In genomic region chr1:135770896-135771572, GRCm38 (mm10) we compare ENCODE assay signal across 10 mouse cellular contexts. TPM values are rescaled to one million over a fixed set of nuclear protein-coding genes. Genes with fewer than 3 reads are reported as not detected.
A peak's percentile ranks its signal among the peaks of the same experiment; 100 is the strongest.
DNase-seq lines count a peak whose midpoint lies in the region; ATAC-seq lines count a peak whose summit lies in the region.
"Had no signal": no experiment of that assay in that cellular context is flagged by ENCODE, and none has a peak within 500 bp of the region (broad histone marks: within the 10 kb centered on the region; RNA-seq: fewer than 3 reads in every experiment).

No protein-coding gene starts in this region.

- peaks cover 17% of the 10 kb centered on the region for H3K4me1 ChIP-seq in midbrain, embryonic 14.5 days (ENCODE audit: control insufficient read depth, insufficient read depth, low read length)
- peaks cover 27% of the 10 kb centered on the region for H3K4me1 ChIP-seq in midbrain, embryonic 15.5 days
- peaks cover 56% of the 10 kb centered on the region for H3K4me1 ChIP-seq in embryonic facial prominence, embryonic 15.5 days
- peaks cover 31% of the 10 kb centered on the region; the same call in 1 of the 2 replicates for H3K4me1 ChIP-seq in stomach, embryonic 15.5 days

- no peaks in the 10 kb centered on the region for H3K27me3 ChIP-seq in midbrain, embryonic 14.5 days (ENCODE audit: control insufficient read depth, insufficient read depth, low read length)
- H3K27me3 ChIP-seq in midbrain, embryonic 15.5 days (replicated peaks) = no peaks in the 10 kb centered on the region
- no peaks in the 10 kb centered on the region for H3K27me3 ChIP-seq in embryonic facial prominence, embryonic 15.5 days
- no peaks in the 10 kb centered on the region for H3K27me3 ChIP-seq in stomach, embryonic 15.5 days (replicated peaks)
- H3K27me3 ChIP-seq: neural tube, embryonic 12.5 days had no signal

- DNase-seq in midbrain, embryonic 14.5 days = peak; percentile 36
- peak; percentile 67 for DNase-seq in heart, postnatal 4 days
- no peak for DNase-seq in layer of hippocampus, adult 8-10 months (ENCODE audit: low spot score in 2 of 2)
- DNase-seq in spleen, postnatal 36 days (ENCODE audit: low spot score in 2 of 2) = no peak
- no peak for DNase-seq in layer of hippocampus, postnatal 14 days (ENCODE audit: low spot score in 2 of 2)

- no peak overlapping the region for H3K27ac ChIP-seq in midbrain, embryonic 14.5 days (replicated peaks; ENCODE audit: low read depth, low read length)
- H3K27ac ChIP-seq in midbrain, embryonic 15.5 days = no peak overlapping the region
- peak overlapping the region; percentile 81 for H3K27ac ChIP-seq in embryonic facial prominence, embryonic 15.5 days (replicated peaks)
- H3K27ac ChIP-seq in stomach, embryonic 15.5 days = peak overlapping the region; percentile 59
- H3K27ac ChIP-seq: neural tube, embryonic 12.5 days had no signal

- WGBS in midbrain, embryonic 14.5 days = 58% methylated on average over 12 of the region's 12 CpGs
- 60% methylated on average over 12 of the region's 12 CpGs for WGBS in midbrain, embryonic 15.5 days
- 28% methylated on average over 12 of the region's 12 CpGs for WGBS in embryonic facial prominence, embryonic 15.5 days
- WGBS in stomach, embryonic 15.5 days = 38% methylated on average over 12 of the region's 12 CpGs

- H3K4me3 ChIP-seq in midbrain, embryonic 14.5 days (replicated peaks; ENCODE audit: low read depth, low read length) = no peak overlapping the region
- no peak overlapping the region for H3K4me3 ChIP-seq in midbrain, embryonic 15.5 days
- H3K4me3 ChIP-seq in embryonic facial prominence, embryonic 15.5 days (replicated peaks) = no peak overlapping the region
- H3K4me3 ChIP-seq in stomach, embryonic 15.5 days (replicated peaks) = no peak overlapping the region
- H3K4me3 ChIP-seq: neural tube, embryonic 12.5 days had no signal

- no peak for ATAC-seq in midbrain, embryonic 14.5 days (ENCODE audit: low FRiP score, low TSS enrichment)
- ATAC-seq in midbrain, embryonic 15.5 days (replicated peaks) = no peak
- peak; percentile 84 for ATAC-seq in embryonic facial prominence, embryonic 15.5 days (ENCODE audit: insufficient number of reproducible peaks, low FRiP score, low TSS enrichment, low read depth)
- 0 out of 2 replicates have a peak, but pooled peaks have one; percentile 48 for ATAC-seq in stomach, embryonic 15.5 days (ENCODE audit: insufficient read depth, low FRiP score, low read depth)

- no peak overlapping the region for H3K9ac ChIP-seq in midbrain, embryonic 14.5 days (replicated peaks; ENCODE audit: low read length)
- no peak overlapping the region for H3K9ac ChIP-seq in midbrain, embryonic 15.5 days
- H3K9ac ChIP-seq in embryonic facial prominence, embryonic 15.5 days = no peak overlapping the region
- no peak overlapping the region for H3K9ac ChIP-seq in stomach, embryonic 15.5 days
- H3K9ac ChIP-seq: neural tube, embryonic 12.5 days had no signal

- H3K9me3 ChIP-seq in midbrain, embryonic 14.5 days (ENCODE audit: control insufficient read depth, low read length) = no peaks in the 10 kb centered on the region
- no peaks in the 10 kb centered on the region for H3K9me3 ChIP-seq in midbrain, embryonic 15.5 days
- no peaks in the 10 kb centered on the region for H3K9me3 ChIP-seq in embryonic facial prominence, embryonic 15.5 days (replicated peaks)
- no peaks in the 10 kb centered on the region for H3K9me3 ChIP-seq in stomach, embryonic 15.5 days
- H3K9me3 ChIP-seq: neural tube, embryonic 12.5 days had no signal

- H3K4me2 ChIP-seq in midbrain, embryonic 14.5 days (ENCODE audit: low read length) = no peak overlapping the region
- H3K4me2 ChIP-seq in midbrain, embryonic 15.5 days = no peak overlapping the region
- peak overlapping the region; percentile 87; the same call in 1 of the 2 replicates for H3K4me2 ChIP-seq in embryonic facial prominence, embryonic 15.5 days (replicated peaks)
- H3K4me2 ChIP-seq in stomach, embryonic 15.5 days = peak overlapping the region; percentile 8; the same call in 1 of the 2 replicates
- H3K4me2 ChIP-seq: neural tube, embryonic 12.5 days had no signal

- no peaks in the 10 kb centered on the region for H3K36me3 ChIP-seq in midbrain, embryonic 14.5 days (ENCODE audit: control insufficient read depth, insufficient read depth, low read length)
- no peaks in the 10 kb centered on the region for H3K36me3 ChIP-seq in midbrain, embryonic 15.5 days (replicated peaks)
- peaks cover 16% of the 10 kb centered on the region for H3K36me3 ChIP-seq in embryonic facial prominence, embryonic 15.5 days
- H3K36me3 ChIP-seq in stomach, embryonic 15.5 days = peaks cover 3% of the 10 kb centered on the region; the same call in 1 of the 2 replicates

RNA-seq across cellular contexts. Expression of gene Phlda3, which starts 5.1 kb away (rescaled TPM):
- 20.7 and 25.1 TPM in 2 replicates for polyA plus RNA-seq in midbrain, embryonic 14.5 days (2014; fragmentation: Nextera tagmentation; extraction: Ambion mirVana)
- 27.6 and 31.4 TPM in 2 replicates for polyA plus RNA-seq in midbrain, embryonic 15.5 days (2015; fragmentation: Nextera tagmentation; extraction: Ambion mirVana)
- 113 and 119 TPM in 2 replicates for polyA plus RNA-seq in embryonic facial prominence, embryonic 15.5 days (2015; fragmentation: Nextera tagmentation; extraction: Ambion mirVana)
- total RNA-seq in heart, postnatal 4 days (2021) = 10 to 100 TPM; 40.7 to 43.8 TPM
- polyA plus RNA-seq in stomach, embryonic 15.5 days (2015; fragmentation: Nextera tagmentation; extraction: Ambion mirVana) = 79.8 and 95.3 TPM in 2 replicates
- 10 to 100 TPM; 12.4 to 15.9 (median 15.0) TPM for total RNA-seq in layer of hippocampus, adult 8-10 months (2022)
- 10 to 100 TPM; 16.6 to 18.2 TPM for total RNA-seq in layer of hippocampus, postnatal 14 days (2021)

RNA-seq across cellular contexts. Expression of gene Tnni1, which starts 8.2 kb away (rescaled TPM):
- polyA plus RNA-seq in midbrain, embryonic 14.5 days (2014; fragmentation: Nextera tagmentation; extraction: Ambion mirVana) = 0.43 TPM in 1 of 2 replicates, not detected in the other
- 0.56 and 1.9 TPM in 2 replicates for polyA plus RNA-seq in midbrain, embryonic 15.5 days (2015; fragmentation: Nextera tagmentation; extraction: Ambion mirVana)
- polyA plus RNA-seq in embryonic facial prominence, embryonic 15.5 days (2015; fragmentation: Nextera tagmentation; extraction: Ambion mirVana) = 297 and 410 TPM in 2 replicates
- total RNA-seq in heart, postnatal 4 days (2021) = 1,000 to 10,000 TPM; 2,021 to 2,289 TPM
- polyA plus RNA-seq in stomach, embryonic 15.5 days (2015; fragmentation: Nextera tagmentation; extraction: Ambion mirVana) = 8.8 and 15.3 TPM in 2 replicates
- total RNA-seq in layer of hippocampus, adult 8-10 months (2022) = 1 to 10 TPM; 1.5 to 4.1 (median 2.9) TPM
- 1 to 10 TPM; 3.6 to 4.9 TPM for total RNA-seq in layer of hippocampus, postnatal 14 days (2021)

RNA-seq across cellular contexts. Expression of gene Lad1, which starts 47.4 kb away (rescaled TPM):
- 0.58 and 1.0 TPM in 2 replicates for polyA plus RNA-seq in midbrain, embryonic 14.5 days (2014; fragmentation: Nextera tagmentation; extraction: Ambion mirVana)
- polyA plus RNA-seq in midbrain, embryonic 15.5 days (2015; fragmentation: Nextera tagmentation; extraction: Ambion mirVana) = 0.69 and 1.4 TPM in 2 replicates
- polyA plus RNA-seq in embryonic facial prominence, embryonic 15.5 days (2015; fragmentation: Nextera tagmentation; extraction: Ambion mirVana) = 57.9 and 58.0 TPM in 2 replicates
- total RNA-seq in heart, postnatal 4 days (2021) = 10 to 100 TPM in 1 of 2 experiments, 1 to 10 TPM in 1; 7.3 to 10.3 TPM
- 95.0 and 97.1 TPM in 2 replicates for polyA plus RNA-seq in stomach, embryonic 15.5 days (2015; fragmentation: Nextera tagmentation; extraction: Ambion mirVana)
- total RNA-seq in layer of hippocampus, adult 8-10 months (2022) = 1 to 10 TPM; 1.0 to 2.0 (median 1.0) TPM
- total RNA-seq in layer of hippocampus, postnatal 14 days (2021) = 1 to 10 TPM in 1 of 2 experiments, under 1 TPM in 1; 0.53 to 1.3 TPM
- total RNA-seq: gastrocnemius, postnatal 36 days had no signal

RNA-seq across cellular contexts. Expression of gene Csrp1, which starts 51.2 kb away (rescaled TPM):
- 13.2 and 16.1 TPM in 2 replicates for polyA plus RNA-seq in midbrain, embryonic 14.5 days (2014; fragmentation: Nextera tagmentation; extraction: Ambion mirVana)
- 13.9 and 14.7 TPM in 2 replicates for polyA plus RNA-seq in midbrain, embryonic 15.5 days (2015; fragmentation: Nextera tagmentation; extraction: Ambion mirVana)
- 118 and 128 TPM in 2 replicates for polyA plus RNA-seq in embryonic facial prominence, embryonic 15.5 days (2015; fragmentation: Nextera tagmentation; extraction: Ambion mirVana)
- total RNA-seq in heart, postnatal 4 days (2021) = 100 to 1,000 TPM; 262 to 267 TPM
- 225 and 236 TPM in 2 replicates for polyA plus RNA-seq in stomach, embryonic 15.5 days (2015; fragmentation: Nextera tagmentation; extraction: Ambion mirVana)
- 100 to 1,000 TPM; 242 to 284 (median 250) TPM for total RNA-seq in layer of hippocampus, adult 8-10 months (2022)
- total RNA-seq in layer of hippocampus, postnatal 14 days (2021) = 100 to 1,000 TPM; 150 to 168 TPM

Comparison
In these comparisons a context has a peak if more than half of its experiments do, and no peak if none do; other contexts are left out.
1. ATAC-seq: peak in embryonic facial prominence, embryonic 15.5 days (single experiment) and stomach, embryonic 15.5 days (single experiment); none in midbrain, embryonic 14.5 days (single experiment) and midbrain, embryonic 15.5 days (single experiment).
2. DNase-seq: peak in midbrain, embryonic 14.5 days (single experiment) and heart, postnatal 4 days (single experiment); none in layer of hippocampus, adult 8-10 months (0 of 2), spleen, postnatal 36 days (0 of 2) and layer of hippocampus, postnatal 14 days (0 of 2).
3. H3K27ac ChIP-seq: peak in embryonic facial prominence, embryonic 15.5 days (single experiment) and stomach, embryonic 15.5 days (single experiment); none in midbrain, embryonic 14.5 days (single experiment) and midbrain, embryonic 15.5 days (single experiment).
4. H3K4me2 ChIP-seq: peak in embryonic facial prominence, embryonic 15.5 days (single experiment) and stomach, embryonic 15.5 days (single experiment); none in midbrain, embryonic 14.5 days (single experiment) and midbrain, embryonic 15.5 days (single experiment).
5. RNA of gene Tnni1, which starts 8.2 kb away (polyA plus RNA-seq): 297 to 410 TPM in embryonic facial prominence, embryonic 15.5 days; 8.8 to 15.3 TPM in stomach, embryonic 15.5 days, 0.56 to 1.9 TPM in midbrain, embryonic 15.5 days and 0.43 TPM in midbrain, embryonic 14.5 days; every median in the first group is over 10 times any median in the second.
6. RNA of gene Lad1, which starts 47.4 kb away (polyA plus RNA-seq): 95.0 to 97.1 TPM in stomach, embryonic 15.5 days and 57.9 to 58.0 TPM in embryonic facial prominence, embryonic 15.5 days; 0.69 to 1.4 TPM in midbrain, embryonic 15.5 days and 0.58 to 1.0 TPM in midbrain, embryonic 14.5 days; every median in the first group is over 10 times any median in the second.